Mouse (Mus musculus) forebrain, embryonic 14.5 days (tissue): ENCODE measurements around the gene Foxn3. TPM values are rescaled to one million over a fixed set of nuclear protein-coding genes. Genes with fewer than 3 reads are reported as not detected.

Source experiments
- ATAC-seq: fragments of 200-750 bp; cut with Nextera tagmentation; 2 replicates; pipeline ENCODE4 v1.8.0; 2017; ENCODE audit warnings: mild to moderate bottlenecking, moderate library complexity
- DNase-seq: peaks from one replicate; pipeline ENCODE4 v3.0.0-alpha.2; 2015; ENCODE audit warnings: low spot score
- H3K27ac ChIP-seq: fragments of 300-500 bp; sonication (generic); 2 replicates; pipeline ENCODE4 v1.5.1; 2014; ENCODE audit warnings: low read depth, mild to moderate bottlenecking, control low read depth, low read length, moderate library complexity
- H3K27me3 ChIP-seq: fragments of 300-500 bp; sonication (generic); replicated peaks from 2 replicates; pipeline ENCODE4 v1.6.1; 2014; ENCODE audit warnings: low read length, control low read depth, mixed read lengths; ENCODE audit not compliant: control insufficient read depth, insufficient read depth
- H3K36me3 ChIP-seq: fragments of 300-500 bp; sonication (generic); 2 replicates; pipeline ENCODE4 v1.6.1; 2014; ENCODE audit warnings: low read length, control low read depth; ENCODE audit not compliant: control insufficient read depth, insufficient read depth
- H3K4me1 ChIP-seq: fragments of 300-500 bp; sonication (generic); 2 replicates; pipeline ENCODE4 v1.6.1; 2014; ENCODE audit warnings: antibody characterized with exemption, low read length, control low read depth; ENCODE audit not compliant: control insufficient read depth, insufficient read depth
- H3K4me2 ChIP-seq: fragments of 300-500 bp; sonication (generic); 2 replicates; pipeline ENCODE4 v1.6.1; 2014; ENCODE audit warnings: mild to moderate bottlenecking, control low read depth, low read length
- H3K4me3 ChIP-seq: fragments of 300-500 bp; sonication (generic); 2 replicates; pipeline ENCODE4 v1.5.1; 2014; ENCODE audit warnings: low read depth, low read length, control low read depth
- H3K9ac ChIP-seq: fragments of 300-500 bp; sonication (generic); 2 replicates; pipeline ENCODE4 v1.6.1; 2014; ENCODE audit warnings: mild to moderate bottlenecking, low read length, control low read depth, moderate library complexity
- H3K9me3 ChIP-seq: fragments of 300-500 bp; sonication (generic); replicated peaks from 2 replicates; pipeline ENCODE4 v1.6.1; 2016; ENCODE audit warnings: low read length, control low read depth, mixed read lengths; ENCODE audit not compliant: control insufficient read depth
- WGBS: fragments of 180-500 bp; shearing (Covaris S2); extraction: QIAGEN DNeasy Blood & Tissue Kit; methylation state at CpG from one replicate; pipeline ENCODE4 v1.1.7; 2014; 5-methylcytosine and 5-hydroxymethylcytosine counted together
- polyA plus RNA-seq: library from polyadenylated mRNA; unstranded; fragments of >200 nt; fragmentation: Nextera tagmentation; extraction: Ambion mirVana; gene quantifications from 2 replicates; pipeline ENCODE4 v1.2.1, GENCODE M21; 2014

Foxn3 gene
- polyA plus RNA-seq, 1 experiment from 2014 or later: 61.6 TPM

DNA sequence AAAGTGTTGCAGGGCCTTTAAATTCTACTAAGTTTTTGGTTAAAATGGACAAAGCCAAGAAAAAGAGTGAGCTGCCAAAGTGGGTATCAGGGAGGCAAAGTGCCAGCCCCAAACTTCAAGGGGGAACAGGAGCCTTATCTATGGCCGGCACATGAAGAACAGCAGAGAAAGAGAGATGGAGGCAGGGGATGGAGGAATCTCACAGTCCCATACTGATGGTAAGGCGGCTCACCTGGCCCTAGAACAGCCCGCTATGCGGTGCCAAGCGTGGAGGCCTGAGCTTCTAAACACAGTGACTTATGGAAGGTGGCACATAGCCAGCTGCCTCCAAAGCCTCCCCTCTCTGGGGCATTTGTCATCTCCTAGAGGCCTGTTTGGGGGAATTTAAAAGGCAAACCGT, 210.8 kb downstream of the Foxn3 start:
- 87% methylated on average over 6 of the region's 6 CpGs for WGBS
- H3K4me1 ChIP-seq: peaks cover 17% of the 10 kb centered on the region
- H3K27me3 ChIP-seq: no peaks in the 10 kb centered on the region
- no peaks in the 10 kb centered on the region for H3K9me3 ChIP-seq
- ATAC-seq: no peak
- no peak for DNase-seq
- no peak overlapping the region for H3K27ac ChIP-seq
- no peak overlapping the region for H3K4me2 ChIP-seq
- no peak overlapping the region for H3K9ac ChIP-seq
- no peak overlapping the region for H3K4me3 ChIP-seq
- H3K36me3 ChIP-seq: no peaks in the 10 kb centered on the region

DNA sequence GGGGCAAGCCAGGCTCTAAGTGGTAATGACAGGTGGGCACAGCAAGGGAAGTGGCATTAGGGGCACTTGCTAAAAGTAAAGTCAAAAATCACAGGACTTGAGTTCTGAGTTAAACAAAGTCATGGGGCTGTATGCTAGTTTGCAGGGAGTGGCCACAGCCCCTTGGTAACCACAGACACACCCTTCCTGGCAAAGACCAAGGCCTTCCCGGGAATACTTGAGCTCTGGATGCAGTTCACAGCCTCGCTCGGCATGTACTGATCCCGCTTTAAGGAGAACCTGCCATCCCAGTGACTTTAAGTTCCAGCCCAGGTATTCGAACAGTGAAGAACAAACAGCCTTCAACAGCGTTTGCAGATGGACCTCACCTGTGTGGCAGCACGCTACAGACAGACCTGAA, 211.2 kb downstream of the Foxn3 start:
- H3K4me2 ChIP-seq: no peak overlapping the region
- peaks cover 17% of the 10 kb centered on the region for H3K4me1 ChIP-seq

DNA sequence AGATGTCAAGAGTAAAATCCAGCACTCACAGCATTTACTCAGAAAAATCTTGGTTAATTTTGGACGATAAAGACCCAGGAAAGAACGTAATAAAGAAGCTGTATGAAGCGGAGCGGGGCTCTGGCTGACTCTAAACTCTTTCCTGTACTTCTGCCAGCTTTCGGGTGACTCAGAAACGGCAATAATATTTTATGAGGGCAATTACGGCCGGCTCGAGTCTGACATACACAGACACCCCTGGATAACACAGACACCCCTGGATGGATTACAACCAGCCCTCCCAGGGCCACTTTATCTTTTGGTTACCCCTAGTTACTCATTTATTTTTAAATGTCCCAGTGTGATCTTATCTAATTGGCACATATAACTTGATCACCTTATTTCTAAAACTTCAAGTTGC, 211.7 kb downstream of the Foxn3 start:
- no peak overlapping the region for H3K4me2 ChIP-seq
- H3K27me3 ChIP-seq: no peaks in the 10 kb centered on the region
- no peaks in the 10 kb centered on the region for H3K9me3 ChIP-seq
- WGBS: 77% methylated on average over 9 of the region's 9 CpGs
- no peaks in the 10 kb centered on the region for H3K36me3 ChIP-seq
- DNase-seq: no peak
- H3K9ac ChIP-seq: no peak overlapping the region
- H3K4me1 ChIP-seq: peaks cover 17% of the 10 kb centered on the region
- no peak for ATAC-seq
- no peak overlapping the region for H3K4me3 ChIP-seq
- no peak overlapping the region for H3K27ac ChIP-seq

More for the DNA sequence above, 211.2 kb downstream of the Foxn3 start:
- H3K9me3 ChIP-seq: no peaks in the 10 kb centered on the region
- H3K9ac ChIP-seq: no peak overlapping the region
- H3K36me3 ChIP-seq: no peaks in the 10 kb centered on the region
- DNase-seq (no peak), ATAC-seq (no peak)
- no peak overlapping the region for H3K27ac ChIP-seq
- H3K4me3 ChIP-seq: no peak overlapping the region
- H3K27me3 ChIP-seq: no peaks in the 10 kb centered on the region
- WGBS: 84% methylated on average over 7 of the region's 7 CpGs

DNA sequence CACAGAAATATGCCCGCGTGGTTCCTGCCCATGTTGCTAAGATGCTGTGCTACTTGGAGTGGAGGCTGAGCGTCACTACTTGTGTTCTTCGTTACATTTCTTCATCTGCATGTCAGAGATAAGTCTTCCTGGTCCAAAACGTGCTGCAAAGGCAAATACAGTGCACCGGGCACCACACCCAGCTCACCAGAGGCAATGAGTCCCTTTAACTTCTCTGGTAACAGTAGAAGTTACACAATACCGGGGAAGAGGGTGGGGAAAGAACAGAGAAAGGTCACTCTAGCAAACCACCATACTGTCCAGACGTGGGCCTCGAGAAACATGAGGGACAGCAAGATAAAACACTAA, 213.8 kb downstream of the Foxn3 start:
- Histone ChIP-seq H3K36me3 (no peaks in the 10 kb centered on the region), H3K9me3 (no peaks in the 10 kb centered on the region), H3K27ac (no peak overlapping the region), H3K27me3 (no peaks in the 10 kb centered on the region), H3K4me1 (peaks cover 17% of the 10 kb centered on the region), H3K4me3 (no peak overlapping the region), H3K9ac (no peak overlapping the region; the same call in 1 of the 2 replicates), H3K4me2 (no peak overlapping the region)
- WGBS: 85% methylated on average over 9 of the region's 9 CpGs
- no peak for DNase-seq
- ATAC-seq: no peak

DNA sequence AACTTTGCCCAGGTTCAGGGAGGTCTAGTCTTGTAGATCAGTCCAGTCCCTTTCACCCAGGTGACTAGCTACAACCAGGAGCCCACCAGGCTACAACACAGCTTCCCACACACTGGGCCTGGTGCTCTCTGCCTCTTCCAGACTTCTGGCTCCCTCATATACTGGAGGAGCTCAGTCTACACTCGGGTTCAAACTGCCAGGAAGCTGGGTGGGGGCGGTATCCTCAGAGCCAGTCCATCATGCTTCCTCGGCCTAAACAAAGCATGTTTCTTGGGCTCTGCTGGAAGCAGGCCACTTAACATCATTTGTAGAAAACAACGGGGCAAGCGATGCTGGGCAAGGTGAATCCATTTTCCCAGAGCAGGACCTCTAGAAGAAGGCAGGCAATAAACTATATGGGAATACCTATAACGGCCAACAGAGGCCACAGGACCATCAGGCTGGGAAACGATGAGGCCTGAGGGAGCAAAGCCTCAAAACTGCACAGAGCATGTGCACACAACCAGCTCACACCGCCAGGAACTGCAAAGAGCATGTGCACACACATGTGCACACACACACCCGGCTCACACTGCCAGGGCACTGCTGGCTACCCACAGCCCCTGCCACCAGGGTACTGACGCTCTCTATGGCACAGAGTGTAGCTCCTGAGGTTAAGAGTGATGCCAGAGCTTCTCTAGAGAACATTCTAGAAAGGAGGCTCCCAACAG, 214.3 kb downstream of the Foxn3 start:
- no peak overlapping the region for H3K4me3 ChIP-seq
- no peak for DNase-seq
- no peaks in the 10 kb centered on the region for H3K36me3 ChIP-seq
- no peaks in the 10 kb centered on the region for H3K9me3 ChIP-seq
- 63% methylated on average over 10 of the region's 10 CpGs for WGBS
- H3K27me3 ChIP-seq: no peaks in the 10 kb centered on the region
- peaks cover 17% of the 10 kb centered on the region for H3K4me1 ChIP-seq
- H3K9ac ChIP-seq: peak overlapping the region; percentile 10; the same call in 1 of the 2 replicates
- no peak for ATAC-seq
- no peak overlapping the region for H3K4me2 ChIP-seq
- no peak overlapping the region for H3K27ac ChIP-seq

DNA sequence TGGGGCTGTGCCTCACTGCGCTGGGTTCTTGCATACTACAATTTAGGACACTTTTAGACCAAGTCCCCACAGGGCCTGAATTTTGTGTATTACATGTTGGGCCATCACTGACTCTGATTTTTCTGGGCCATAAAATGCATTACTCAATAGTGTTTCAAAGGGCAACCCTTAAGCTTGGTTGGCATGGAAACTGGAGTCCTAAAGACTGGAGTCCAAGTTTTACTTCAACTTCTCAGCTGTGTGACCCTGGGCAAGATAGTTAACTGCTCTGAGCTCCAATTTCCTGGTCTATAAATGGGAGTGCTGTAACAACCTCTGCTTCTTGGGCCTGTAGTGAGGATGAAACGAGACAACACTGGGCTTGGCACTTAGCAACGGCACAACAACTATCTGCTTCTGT, 215.9 kb downstream of the Foxn3 start:
- 66% methylated on average over 3 of the region's 3 CpGs for WGBS
- DNase-seq (no peak), ATAC-seq (no peak)
- Histone ChIP-seq H3K9ac (no peak overlapping the region), H3K9me3 (no peaks in the 10 kb centered on the region), H3K4me3 (no peak overlapping the region), H3K36me3 (no peaks in the 10 kb centered on the region), H3K27me3 (no peaks in the 10 kb centered on the region), H3K4me1 (peaks cover 22% of the 10 kb centered on the region), H3K4me2 (no peak overlapping the region), H3K27ac (no peak overlapping the region)

DNA sequence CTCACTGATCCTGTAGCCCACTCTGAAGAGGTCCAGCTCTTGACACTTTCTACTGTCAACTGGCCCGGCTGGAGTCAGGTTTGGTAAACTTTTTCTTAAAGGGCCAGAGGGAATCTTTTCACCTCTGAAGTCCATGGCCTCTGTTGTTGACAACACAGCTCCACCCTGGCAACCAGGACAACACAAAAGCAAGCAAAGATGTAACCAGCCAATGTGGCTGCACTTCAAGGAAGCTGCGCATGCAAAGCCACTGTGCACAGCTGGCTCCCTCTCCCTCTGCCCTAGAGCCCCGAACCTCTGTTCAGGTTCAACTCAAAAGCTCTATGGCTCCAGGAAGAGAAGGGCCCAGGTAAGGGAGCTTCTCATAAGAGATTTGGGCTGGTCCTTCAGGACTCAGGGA, 216.4 kb downstream of the Foxn3 start:
- no peaks in the 10 kb centered on the region for H3K9me3 ChIP-seq
- no peaks in the 10 kb centered on the region for H3K27me3 ChIP-seq
- no peak for DNase-seq
- H3K27ac ChIP-seq: no peak overlapping the region
- no peak for ATAC-seq
- no peaks in the 10 kb centered on the region for H3K36me3 ChIP-seq
- H3K4me1 ChIP-seq: peaks cover 27% of the 10 kb centered on the region
- no peak overlapping the region for H3K9ac ChIP-seq
- H3K4me2 ChIP-seq: no peak overlapping the region
- WGBS: 82% methylated on average over 3 of the region's 3 CpGs
- no peak overlapping the region for H3K4me3 ChIP-seq

DNA sequence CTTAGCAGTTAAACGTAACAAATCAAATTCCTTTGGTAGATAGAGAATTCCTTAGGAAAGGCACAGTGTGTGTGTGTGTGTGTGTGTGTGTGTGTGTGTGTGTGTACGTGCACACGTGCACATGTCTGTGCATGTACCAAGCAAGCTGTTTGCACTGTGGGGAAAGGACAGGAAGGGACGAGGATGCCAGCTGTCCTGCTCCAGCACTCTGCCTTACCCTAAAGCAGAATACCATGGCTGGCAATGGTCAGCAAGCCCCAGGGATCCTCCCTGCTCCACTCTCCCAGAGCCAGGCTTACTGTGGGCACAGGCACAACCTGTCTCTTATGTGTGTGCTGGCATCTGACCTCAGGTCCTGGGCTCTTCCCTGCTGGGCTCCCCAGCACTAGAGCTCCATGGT, 218.1 kb downstream of the Foxn3 start:
- H3K36me3 ChIP-seq: 0 out of 2 replicates have a peak, but pooled peaks cover 4% of the 10 kb centered on the region
- H3K4me2 ChIP-seq: no peak overlapping the region
- peaks cover 41% of the 10 kb centered on the region for H3K4me1 ChIP-seq
- H3K27me3 ChIP-seq: no peaks in the 10 kb centered on the region
- DNase-seq (no peak), ATAC-seq (no peak)
- WGBS: 79% methylated on average over 4 of the region's 4 CpGs
- H3K9ac ChIP-seq: no peak overlapping the region
- no peak overlapping the region for H3K27ac ChIP-seq
- H3K4me3 ChIP-seq: no peak overlapping the region
- H3K9me3 ChIP-seq: no peaks in the 10 kb centered on the region

DNA sequence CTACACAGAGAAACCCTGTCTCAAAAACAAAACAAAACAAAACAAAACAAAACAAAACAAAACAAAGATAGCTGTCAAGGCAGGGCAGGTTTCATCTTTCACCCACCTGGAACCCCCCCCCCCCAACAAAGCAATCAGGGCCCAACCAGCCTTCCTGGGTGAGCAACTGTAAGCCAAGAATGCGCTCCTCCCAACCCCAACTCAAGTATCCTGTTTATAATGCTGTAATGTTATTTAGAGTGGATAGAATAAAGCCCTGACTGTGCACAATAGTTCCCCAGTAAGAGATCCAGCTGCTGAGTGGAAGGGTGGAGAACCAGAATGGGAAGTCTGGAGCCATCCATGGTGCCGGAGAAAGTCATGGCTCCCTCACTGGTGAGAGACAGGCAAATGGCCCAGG, 220.0 kb downstream of the Foxn3 start:
- Histone ChIP-seq H3K27me3 (no peaks in the 10 kb centered on the region), H3K4me1 (peaks cover 42% of the 10 kb centered on the region), H3K4me2 (no peak overlapping the region), H3K4me3 (no peak overlapping the region), H3K27ac (no peak overlapping the region), H3K9me3 (no peaks in the 10 kb centered on the region), H3K9ac (no peak overlapping the region), H3K36me3 (0 out of 2 replicates have a peak, but pooled peaks cover 4% of the 10 kb centered on the region)
- ATAC-seq (no peak), DNase-seq (no peak)
- 100% methylated on average over 2 of the region's 2 CpGs for WGBS
